Mouse (Mus musculus) WW6 (cell line): ENCODE measurements at regions not wholly inside any gene's neighbourhood (a gene's known extent, or its start where the extent isn't known, plus 50 kb on each side); places are given as distances from the start of the nearest gene placed in this dataset.

Source experiments
- DNase-seq: peaks from one replicate; pipeline ENCODE4 v3.0.0-alpha.2; 2013; ENCODE audit warnings: low read depth, low spot score

DNA sequence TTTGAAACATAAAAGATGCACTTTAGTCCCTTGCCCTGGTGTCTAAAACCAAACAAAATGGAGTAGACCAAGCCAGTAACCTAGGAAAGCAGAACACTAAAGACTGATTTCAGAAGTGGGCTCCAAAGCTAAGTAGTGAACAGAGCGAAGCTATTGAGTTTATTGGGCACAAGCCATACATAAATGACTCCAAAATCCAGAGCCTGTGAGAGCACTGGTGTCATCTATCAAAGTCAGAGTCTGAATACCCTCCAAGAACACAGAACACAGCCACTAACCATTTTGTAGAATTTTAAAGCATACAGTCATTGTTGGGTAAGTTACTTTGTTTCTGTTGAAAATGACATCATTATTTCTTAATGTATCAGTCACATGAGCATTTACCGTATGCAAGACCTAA lies 175.0 kb upstream of the Lrig3 start:
- DNase-seq, result no peak

DNA sequence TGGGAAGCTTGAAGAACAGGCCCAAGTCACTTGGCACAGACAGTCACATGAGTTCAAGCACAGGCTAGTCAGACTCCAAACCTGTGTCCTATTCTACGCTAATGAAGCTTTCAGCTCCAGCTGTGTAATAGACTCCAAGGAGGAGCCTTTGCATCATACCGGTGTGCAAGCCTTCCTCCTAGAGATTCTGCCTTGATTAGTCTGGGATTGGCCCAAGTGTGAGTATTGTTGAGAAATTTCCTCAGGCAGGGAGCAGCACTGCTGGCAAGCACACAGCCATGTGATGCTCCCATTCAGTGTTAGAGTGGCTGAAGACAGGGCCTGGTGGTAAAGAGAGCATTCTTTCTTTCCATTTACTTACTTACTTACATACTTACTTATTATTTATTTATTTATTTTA lies 171.5 kb upstream of the Lrig3 start:
- DNase-seq, result no peak

DNA sequence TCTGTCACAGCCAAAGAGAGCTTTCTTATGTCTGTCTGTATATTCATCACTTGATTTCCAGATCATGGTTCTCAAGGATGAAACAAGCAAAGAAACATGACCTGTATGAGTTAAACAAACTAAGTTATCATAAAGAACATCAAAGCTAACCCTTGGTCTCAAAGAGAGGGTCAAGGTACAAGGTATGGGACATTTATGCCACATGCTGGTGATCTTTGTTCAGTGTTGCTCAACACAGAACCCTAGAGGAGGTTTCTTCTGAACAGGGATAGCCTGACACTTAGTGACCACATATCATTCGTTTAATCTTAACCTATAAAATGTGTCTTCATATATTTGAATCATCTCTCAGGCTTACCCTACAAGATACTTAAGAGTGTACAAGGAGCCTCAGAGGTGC lies 170.6 kb upstream of the Lrig3 start:
- no peak for DNase-seq

DNA sequence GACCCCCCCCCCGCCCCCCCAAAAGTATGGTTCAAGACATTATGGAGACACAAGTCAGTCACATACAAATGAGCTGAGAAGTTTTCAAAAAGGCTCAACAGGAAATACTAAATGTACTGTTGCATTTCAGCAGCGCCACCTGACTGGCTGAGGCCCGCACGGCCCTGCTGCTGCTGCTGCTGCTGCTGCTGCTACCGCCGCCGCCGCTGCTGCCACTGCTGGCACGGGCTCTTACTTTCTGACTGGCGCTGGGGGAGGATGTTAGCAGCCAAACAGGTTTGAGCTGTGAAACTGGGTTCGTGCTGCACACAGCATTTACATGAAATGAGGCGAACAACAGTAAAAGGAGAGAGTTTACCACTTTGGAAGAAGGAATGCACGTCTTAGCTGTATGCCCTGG lies 167.3 kb upstream of the Lrig3 start:
- DNase-seq, result no peak

DNA sequence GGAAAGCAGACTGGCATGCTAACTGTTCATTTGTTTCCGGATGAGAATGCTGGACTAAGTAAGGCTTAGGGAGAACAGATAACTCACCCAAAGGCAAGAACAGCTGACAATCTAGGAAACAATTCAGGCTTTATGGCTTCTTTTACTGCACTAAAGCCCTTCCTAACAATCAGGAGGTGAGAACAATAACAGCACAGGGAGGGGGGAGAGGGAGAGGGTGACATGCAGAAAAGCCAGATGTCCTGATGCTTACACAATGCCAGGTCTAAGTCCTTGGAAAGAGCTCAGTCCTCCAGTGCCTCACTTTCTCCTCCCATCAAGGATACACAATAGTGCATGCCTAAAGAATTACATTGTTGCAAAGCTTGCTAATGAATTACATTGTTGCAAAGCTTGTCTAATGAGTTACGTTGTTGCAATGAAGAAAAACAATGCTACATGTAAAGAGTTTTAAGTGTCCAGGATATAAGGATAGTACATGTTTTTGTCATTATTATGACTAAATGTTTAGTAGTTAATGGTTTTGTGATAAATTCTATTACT lies 165.3 kb upstream of the Lrig3 start:
- DNase-seq, result no peak

DNA sequence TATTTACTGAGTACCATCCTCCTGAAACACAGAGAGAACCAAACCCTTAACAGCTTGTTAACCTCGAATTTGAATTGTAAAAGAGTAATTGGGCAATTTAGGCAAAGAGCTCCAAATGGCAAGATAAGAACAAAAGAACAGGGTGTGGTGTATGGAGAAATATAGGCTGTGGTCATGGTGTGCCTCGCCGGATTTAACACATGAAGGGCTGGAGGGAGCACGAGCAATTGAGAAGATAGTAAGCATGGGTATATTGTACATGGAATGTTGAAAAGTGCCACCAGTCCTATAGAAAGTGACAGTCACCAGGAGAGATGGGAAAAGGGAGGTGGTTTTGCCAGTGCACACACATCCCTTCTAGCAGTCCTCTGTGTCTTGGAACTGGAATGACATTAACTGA lies 164.5 kb upstream of the Lrig3 start:
- DNase-seq, result no peak

DNA sequence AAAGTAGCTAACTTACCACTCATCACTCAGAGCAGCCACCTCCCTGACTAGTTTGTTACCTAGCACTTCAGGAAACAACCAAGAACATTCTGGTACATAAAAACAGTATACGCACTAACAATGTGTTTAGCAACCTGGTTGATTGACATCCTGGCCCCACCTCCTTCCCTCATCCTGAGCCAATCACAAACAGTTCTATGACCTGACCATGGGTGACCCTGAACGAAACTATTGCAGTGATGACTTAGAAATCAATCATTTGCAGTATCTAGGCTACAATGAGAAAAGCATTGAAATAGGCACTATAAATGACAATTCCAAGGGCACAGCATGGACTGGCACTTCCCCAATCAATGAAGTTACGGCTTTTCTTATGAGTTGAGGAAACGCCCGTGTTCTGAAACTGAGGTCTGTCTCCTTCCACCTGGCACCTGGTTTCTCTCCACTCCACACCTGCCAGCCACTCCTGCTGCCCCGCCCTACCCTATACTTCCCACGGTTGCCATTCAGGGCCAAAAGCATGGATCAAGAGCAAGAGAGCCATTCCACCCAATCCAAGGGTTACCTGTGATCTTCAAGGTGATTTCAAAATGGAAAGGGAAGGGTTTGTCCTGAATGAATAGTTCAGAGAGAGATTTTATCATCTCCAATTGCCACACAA lies 162.9 kb upstream of the Lrig3 start:
- no peak for DNase-seq

DNA sequence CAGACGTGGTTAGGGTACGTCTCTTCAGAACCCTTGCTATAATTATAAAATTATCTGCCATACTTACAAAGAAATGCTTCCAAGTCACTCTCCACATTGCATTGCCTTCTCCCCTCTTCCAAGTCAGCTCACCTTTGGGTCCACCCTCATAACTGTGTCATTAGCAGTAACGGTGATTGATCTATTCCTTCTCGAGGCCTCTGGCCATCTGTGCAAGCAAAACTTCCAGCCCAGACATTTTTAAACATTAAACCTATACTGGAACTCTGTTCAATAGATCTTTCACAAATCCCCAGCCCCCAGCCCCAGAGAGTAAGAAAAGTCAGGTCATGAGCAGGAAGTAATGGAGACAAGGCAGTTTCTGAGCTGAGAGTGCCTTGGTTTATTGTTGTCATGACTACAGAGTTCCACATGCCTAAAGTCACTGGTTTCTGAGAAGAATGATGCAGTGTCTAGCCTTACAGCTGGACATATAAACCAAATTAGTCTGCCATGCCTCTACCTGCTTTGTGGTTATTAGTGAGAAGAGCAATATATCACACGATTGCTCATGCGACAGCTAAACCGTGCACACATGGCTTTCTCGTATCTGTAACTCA lies 156.1 kb upstream of the Lrig3 start:
- no peak for DNase-seq

DNA sequence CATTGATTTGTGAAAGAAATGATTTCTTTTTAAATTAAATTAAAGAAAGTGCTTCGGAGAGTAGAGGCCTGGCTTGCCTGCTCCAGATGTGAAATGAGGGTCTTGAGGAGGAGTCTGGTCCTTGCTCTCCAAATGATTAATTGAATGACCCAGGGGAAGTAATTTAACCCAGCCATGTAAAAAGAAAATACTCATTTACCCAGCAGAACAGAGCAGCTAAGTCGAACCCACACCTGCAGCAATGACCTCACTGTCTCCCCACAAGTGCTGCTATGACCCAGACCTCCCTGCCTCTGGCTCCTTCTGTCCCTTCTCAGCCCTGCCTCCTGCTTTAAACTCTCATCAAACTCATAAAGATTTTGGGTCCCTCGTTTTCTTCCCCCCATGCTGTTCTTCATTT lies 155.4 kb upstream of the Lrig3 start:
- DNase-seq, result no peak

DNA sequence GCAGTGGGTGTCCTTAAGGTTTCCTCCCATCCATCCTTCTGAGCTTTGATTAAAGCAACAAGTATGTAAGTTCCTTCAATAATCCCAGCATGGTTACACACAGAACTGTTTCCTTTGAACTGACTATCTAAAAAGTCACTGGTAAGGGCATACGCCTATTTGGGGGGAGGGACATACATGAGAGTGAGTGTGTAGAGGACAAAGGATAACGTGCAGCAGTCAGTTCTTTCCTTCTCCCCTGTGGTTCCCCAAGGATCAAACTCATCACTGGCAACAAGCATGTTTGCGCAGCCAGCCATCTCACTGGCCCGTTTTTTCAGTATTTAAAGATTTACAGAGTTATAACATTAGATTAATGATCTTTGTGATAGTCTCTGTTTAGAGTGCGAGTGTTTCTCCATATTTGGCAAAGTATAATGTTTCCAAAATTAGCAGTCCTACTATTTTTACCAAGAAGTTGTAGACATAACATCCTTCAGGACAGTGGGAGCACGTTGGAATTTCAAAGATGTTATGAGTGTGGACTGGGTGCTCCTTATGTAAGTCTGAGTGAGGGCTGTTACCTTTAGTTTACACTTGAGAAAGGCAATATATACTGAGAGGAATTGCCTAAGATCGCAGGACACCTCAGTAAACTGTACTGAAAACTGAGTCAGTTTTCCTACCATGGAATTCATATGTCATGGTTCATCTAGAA lies 151.6 kb upstream of the Lrig3 start:
- DNase-seq, result no peak

DNA sequence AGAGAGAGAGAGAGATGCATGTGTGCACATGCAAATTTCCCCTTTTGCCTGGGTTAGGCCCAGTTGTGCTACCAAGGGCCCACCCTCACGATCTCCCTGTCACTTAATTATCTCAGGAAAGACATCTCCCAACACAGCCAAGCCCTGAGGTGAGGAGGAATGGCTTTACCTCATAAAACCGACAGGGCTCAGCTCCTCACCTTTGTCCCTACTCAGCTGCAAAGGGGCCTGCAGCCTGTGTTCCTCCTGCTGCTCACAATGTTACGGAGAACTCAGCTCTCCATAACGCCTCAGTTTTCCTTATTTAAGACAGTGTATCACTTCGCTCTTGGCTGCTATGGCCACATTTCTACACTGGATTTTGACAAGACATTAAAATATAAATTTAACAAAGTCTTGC lies 133.8 kb upstream of the Lrig3 start:
- DNase-seq, result no peak

DNA sequence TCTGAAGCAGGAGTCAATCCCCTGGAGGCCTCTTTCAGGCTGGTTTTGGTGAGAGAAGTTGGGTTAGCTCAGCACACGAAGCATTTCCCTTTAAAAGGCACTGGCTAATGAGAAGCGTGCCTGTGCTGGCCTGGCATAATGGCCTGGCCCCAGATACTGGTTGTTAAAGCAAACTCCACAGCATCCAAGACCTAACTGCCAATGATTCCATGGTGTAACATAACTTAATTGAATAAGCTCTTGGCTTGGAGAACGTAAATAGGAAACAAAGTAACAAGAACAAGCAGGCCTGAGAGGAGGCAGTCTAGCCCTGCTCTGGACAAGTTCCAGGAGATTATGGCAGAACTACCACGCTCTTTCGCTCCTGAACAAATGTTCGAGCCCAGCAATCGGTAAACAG lies 133.2 kb upstream of the Lrig3 start:
- DNase-seq, result no peak

DNA sequence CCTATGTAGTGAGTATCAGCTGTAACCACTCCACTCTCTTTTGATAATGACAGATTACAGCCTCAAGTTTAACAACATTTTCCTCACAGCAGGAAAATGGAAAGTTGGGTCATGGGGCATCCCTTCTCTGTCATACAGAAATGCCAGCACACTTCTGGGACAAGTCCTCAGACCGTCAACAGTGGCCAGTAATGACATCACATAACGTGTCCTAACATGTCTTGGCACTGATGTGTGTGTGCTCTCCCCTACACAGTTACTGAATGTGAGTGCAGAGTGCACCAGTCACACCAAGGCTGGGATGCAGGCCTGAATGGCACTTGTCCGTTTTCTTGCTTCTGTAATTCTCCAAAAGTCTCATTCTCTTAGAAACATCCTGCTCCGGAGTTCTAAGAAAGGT lies 132.0 kb upstream of the Lrig3 start:
- DNase-seq, result no peak

DNA sequence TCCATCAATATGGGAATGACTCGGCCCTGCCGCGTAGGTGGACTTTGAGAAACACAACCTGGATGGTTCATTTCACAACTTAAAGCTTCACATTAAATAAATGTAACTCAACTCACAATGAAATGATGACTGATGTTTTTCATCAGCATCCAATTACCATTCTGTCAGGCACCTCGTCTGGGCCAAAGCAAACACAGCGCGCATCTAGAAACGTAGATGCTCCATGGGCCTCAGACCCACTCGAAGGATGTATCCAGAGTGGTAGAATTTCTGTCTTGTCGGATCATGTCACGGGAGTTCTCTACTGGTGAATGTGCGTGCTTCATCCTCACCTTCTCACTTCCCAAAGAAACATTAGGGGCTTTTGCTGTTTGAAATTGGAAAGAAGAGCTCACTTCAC lies 127.0 kb upstream of the Lrig3 start:
- DNase-seq, result no peak

DNA sequence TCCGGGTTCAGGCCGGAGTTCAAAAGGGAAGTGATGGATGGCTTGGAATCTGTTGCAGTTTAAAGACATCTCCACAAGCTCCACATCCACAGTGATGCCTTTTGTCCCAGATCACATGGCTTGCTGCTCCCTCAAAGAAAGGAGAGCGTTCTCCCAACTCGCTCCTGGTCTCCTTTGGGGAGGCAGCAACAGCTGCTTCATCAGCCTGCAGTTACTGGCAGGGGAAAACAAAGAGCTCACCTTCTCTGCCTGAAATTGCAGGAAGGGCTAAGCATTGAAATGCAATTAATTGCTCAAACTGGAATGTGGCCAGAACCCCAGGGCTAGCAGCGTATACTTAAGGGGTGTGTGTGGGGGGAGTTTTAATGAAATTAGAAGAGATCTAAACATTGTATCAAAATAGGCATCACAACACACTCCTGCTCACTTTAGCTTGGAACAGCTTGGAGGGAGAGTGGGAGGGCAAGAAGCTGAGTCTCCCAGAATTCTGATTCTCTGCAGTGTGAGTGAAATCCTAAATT lies 126.3 kb upstream of the Lrig3 start:
- no peak for DNase-seq

DNA sequence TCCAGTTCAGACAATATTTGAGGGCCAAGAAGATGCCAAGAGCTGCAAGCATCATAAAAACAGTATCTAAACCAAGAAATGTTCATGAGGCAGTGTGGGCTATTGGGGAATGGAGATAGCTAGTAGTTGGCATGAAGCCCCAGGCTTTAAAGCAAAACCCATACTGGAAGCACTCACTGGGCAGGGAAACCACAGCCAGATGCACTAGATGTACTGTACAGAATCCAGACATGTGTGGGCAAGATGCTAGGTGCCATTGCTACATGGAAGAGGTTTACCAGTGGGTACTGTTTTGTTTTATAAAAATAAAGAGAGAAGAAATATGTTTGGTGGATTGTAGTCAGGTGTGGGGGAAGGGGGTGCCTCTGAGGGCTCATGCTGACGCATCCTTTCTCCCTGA lies 125.6 kb upstream of the Lrig3 start:
- DNase-seq, result no peak

DNA sequence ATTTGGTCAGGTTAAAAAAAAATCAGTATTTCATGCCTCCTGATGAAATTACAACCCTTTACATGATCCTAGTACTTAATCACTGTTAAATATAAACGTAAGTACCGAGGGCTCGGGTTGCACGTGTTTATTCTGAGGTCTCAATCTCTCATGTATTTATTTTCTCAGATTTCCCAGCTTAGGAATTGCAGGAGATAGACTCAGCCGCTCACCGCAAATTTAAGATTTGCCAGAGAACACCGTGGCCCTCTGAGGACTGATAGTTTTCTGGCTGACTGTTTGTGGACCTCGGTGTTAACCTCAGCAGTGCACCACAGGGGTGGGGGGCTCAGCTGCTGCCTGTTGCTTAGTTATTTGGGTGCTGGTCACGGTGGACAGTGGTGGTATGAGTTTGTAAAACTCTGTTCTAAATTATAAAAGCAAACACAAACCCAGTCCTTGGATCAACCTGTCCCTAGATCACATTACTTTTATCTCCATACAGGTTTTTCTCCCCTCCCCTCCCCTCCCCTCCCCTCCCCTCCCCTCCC lies 121.6 kb upstream of the Lrig3 start:
- no peak for DNase-seq

DNA sequence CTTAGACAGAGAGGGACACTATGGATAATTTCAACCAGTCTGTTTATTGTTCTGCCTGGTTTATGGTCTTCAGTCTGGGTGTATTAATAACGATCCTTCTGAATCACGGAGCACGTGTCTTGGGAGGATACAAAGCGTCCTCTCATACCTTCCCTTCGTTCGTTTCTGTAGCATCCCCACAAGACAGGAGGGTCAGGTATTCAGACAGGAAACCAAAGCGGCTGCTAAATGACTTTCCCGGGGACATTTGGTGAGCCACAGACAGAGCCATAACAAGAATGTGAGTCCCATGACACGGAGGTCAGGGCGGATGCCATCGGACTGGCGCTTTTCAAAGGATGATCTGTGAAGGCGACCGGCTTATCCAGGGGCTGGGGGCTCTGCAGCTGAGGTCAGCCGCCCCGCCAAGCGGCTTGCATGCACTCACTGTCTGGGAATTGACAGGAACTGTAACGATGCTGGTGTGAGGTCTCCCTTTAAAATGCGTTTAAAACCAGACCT lies 120.9 kb upstream of the Lrig3 start:
- no peak for DNase-seq

DNA sequence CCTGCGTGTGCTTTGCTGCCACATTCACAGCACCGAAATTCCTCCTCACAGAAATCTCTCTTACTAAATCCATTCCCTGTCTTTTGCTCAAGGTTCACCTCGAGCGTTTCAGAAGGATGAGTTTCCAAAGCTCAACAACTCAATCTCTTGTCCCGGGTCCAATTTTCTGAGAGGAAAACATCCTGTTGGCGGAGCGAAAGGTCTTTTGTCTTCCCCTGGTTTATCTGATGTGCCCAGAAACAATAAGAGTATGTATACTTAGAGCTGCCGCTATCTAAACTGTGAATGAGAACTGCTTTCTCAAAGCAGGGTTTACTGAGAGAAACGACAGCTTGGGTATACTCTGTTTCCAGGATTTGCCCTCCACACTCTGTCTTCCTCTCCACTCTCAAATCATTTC lies 115.6 kb upstream of the Lrig3 start:
- DNase-seq, result no peak

DNA sequence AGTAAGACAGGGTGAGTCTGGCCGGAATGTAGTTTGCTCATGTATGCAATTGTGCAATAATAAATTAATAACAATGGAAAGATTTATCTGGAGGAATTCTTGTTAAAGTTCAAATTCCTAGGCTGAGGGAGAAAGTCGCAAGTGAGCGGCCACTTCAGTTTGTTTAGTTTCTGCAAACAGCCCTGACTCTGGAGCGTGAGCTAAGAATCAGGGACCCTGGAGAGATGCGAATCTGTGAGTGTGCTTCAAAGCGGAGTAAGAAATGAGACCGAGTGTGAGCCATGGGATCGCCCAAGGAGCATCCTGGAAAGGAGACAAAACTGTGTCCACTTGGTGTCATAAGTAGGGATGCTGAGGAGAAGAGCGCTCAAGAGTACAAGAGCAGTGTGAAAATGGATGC lies 104.2 kb upstream of the Lrig3 start:
- DNase-seq, result no peak

DNA sequence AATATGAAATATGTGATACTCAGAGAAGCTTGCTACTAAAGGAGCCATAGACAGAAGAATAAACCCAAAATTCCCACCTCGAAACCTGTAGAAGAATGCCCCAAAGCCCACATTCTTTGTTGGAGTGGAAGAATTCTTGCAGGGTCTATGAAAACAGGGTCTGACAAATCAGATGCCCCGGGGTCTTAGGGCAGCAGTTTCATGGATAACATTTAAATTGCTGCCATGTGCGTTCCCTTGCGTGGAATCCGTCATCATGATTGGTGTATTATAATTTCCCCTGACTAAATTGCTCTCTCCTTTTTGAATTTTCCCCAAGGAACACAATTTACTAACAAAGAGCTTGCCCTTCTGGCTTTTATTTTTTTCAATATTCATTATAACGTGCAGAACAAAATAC lies 99.6 kb upstream of the Lrig3 start:
- no peak for DNase-seq

DNA sequence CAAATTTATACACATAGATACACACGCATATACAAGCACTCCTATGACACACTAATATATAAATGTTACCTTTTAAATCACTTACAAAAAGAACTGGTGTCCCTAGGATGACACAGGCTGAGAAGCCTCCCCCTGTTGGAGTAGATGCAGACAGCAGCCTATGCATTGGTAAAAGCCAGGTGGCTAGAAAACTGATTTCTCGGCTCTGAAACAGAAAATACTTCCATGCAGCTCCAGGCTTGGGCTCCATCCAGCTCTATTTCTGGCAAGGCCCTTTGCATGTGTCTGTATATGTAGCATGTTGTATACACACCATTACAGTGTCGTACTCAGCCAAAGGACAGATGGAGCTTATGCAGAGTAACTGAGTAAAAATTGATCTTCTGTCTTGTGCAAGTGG lies 81.4 kb upstream of the Lrig3 start:
- DNase-seq, result no peak
